Mouse (Mus musculus) cerebral cortex, adult 2 months (tissue): ENCODE data around the gene Olfr215.

ENCODE experiments used
- WGBS: fragments of 180-500 bp; shearing (Covaris S2); methylation state at CpG from one replicate; pipeline ENCODE4 v1.1.7; 2018; 5-methylcytosine and 5-hydroxymethylcytosine counted together

The Olfr215 gene

GRCm38 (mm10) chr6:116584095-116584494, at the start of gene Olfr215:
Olfr215 (minus strand) TSS chr6:116584195.
- WGBS = 63% methylated on average over 4 of the region's 4 CpGs

- 51% methylated on average over 1 of the region's 1 CpGs for WGBS
Observed at GRCm38 (mm10) chr6:116632129-116632528, 48.1 kb upstream of the Olfr215 start.

GRCm38 (mm10) chr6:116629766-116630165, 45.8 kb upstream of the Olfr215 start:
- whole genome bisulfite sequencing = 90% methylated on average over 10 of the region's 10 CpGs

GRCm38 (mm10) chr6:116628539-116629171, 44.7 kb upstream of the Olfr215 start, which contains the start of gene Zfp422:
Zfp422 (minus strand) TSS chr6:116628999.
- WGBS = under 1% methylated on average over 55 of the region's 56 CpGs

- 12% methylated on average over 9 of the region's 9 CpGs for WGBS
Observed at GRCm38 (mm10) chr6:116628095-116628494, 44.1 kb upstream of the Olfr215 start.

- WGBS = 96% methylated on average over 9 of the region's 9 CpGs
Observed at GRCm38 (mm10) chr6:116626417-116626816, 42.4 kb upstream of the Olfr215 start.

- WGBS = 60% methylated on average over 8 of the region's 8 CpGs
Observed at GRCm38 (mm10) chr6:116621318-116622023, 37.5 kb upstream of the Olfr215 start.

- WGBS = 92% methylated on average over 2 of the region's 2 CpGs
Observed at GRCm38 (mm10) chr6:116615719-116616118, 31.7 kb upstream of the Olfr215 start.

- 51% methylated on average over 4 of the region's 4 CpGs for WGBS
Observed at GRCm38 (mm10) chr6:116607230-116607629, 23.2 kb upstream of the Olfr215 start.

- WGBS = 25% methylated on average over 3 of the region's 3 CpGs
Observed at GRCm38 (mm10) chr6:116569834-116570233, 14.2 kb downstream of the Olfr215 start.

GRCm38 (mm10) chr6:116554952-116555351, 29.0 kb downstream of the Olfr215 start:
- 74% methylated on average over 3 of the region's 3 CpGs for WGBS

- 68% methylated on average over 1 of the region's 1 CpGs for WGBS
Observed at GRCm38 (mm10) chr6:116553935-116554334, 30.1 kb downstream of the Olfr215 start, which contains the start of gene Olfr214. Olfr214 (plus strand) TSS chr6:116554235.

- WGBS = 96% methylated on average over 11 of the region's 11 CpGs
Observed at GRCm38 (mm10) chr6:116550841-116551240, 33.2 kb downstream of the Olfr215 start, which contains the start of gene Gm5580. Gm5580 (plus strand) TSS chr6:116551141.

- WGBS = 86% methylated on average over 2 of the region's 2 CpGs
Observed at GRCm38 (mm10) chr6:116542500-116542899, 41.5 kb downstream of the Olfr215 start.

GRCm38 (mm10) chr6:116538156-116538555, 45.8 kb downstream of the Olfr215 start, which contains the start of gene Olfr213:
Olfr213 (plus strand) TSS chr6:116538456.
- 81% methylated on average over 1 of the region's 1 CpGs for WGBS
